Mouse (Mus musculus) kidney, embryonic 14.5 days (tissue): ENCODE measurements around the gene Map3k4. TPM values are rescaled to one million over a fixed set of nuclear protein-coding genes. Genes with fewer than 3 reads are reported as not detected.

Experiments used
- ATAC-seq: fragments of 200-750 bp; cut with Nextera tagmentation; 2 replicates; pipeline ENCODE4 v1.8.0; 2017; ENCODE audit warnings: moderate number of reproducible peaks, mild to moderate bottlenecking, moderate TSS enrichment, moderate library complexity; ENCODE audit not compliant: low FRiP score, low TSS enrichment
- H3K27ac ChIP-seq: fragments of 300-500 bp; sonication (generic); 2 replicates; pipeline ENCODE4 v1.5.1; 2014; ENCODE audit warnings: low read depth, mild to moderate bottlenecking, low read length, moderate library complexity, mixed read lengths
- H3K27me3 ChIP-seq: fragments of 300-500 bp; sonication (generic); 2 replicates; pipeline ENCODE4 v1.6.1; 2014; ENCODE audit warnings: mild to moderate bottlenecking, low read length; ENCODE audit not compliant: control insufficient read depth, insufficient read depth
- H3K36me3 ChIP-seq: fragments of 300-500 bp; sonication (generic); 2 replicates; pipeline ENCODE4 v1.6.1; 2014; ENCODE audit warnings: low read length, mixed read lengths; ENCODE audit not compliant: control insufficient read depth, insufficient read depth
- H3K4me1 ChIP-seq: fragments of 300-500 bp; sonication (generic); 2 replicates; pipeline ENCODE4 v1.6.1; 2014; ENCODE audit warnings: low read length, mixed read lengths; ENCODE audit not compliant: control insufficient read depth, insufficient read depth
- H3K4me2 ChIP-seq: fragments of 300-500 bp; sonication (generic); replicated peaks from 2 replicates; pipeline ENCODE4 v1.6.1; 2014; ENCODE audit warnings: low read depth, mild to moderate bottlenecking, low read length
- H3K4me3 ChIP-seq: fragments of 300-500 bp; sonication (generic); 2 replicates; pipeline ENCODE4 v1.5.1; 2014; ENCODE audit warnings: mild to moderate bottlenecking, low read length
- H3K9ac ChIP-seq: fragments of 300-500 bp; sonication (generic); 2 replicates; pipeline ENCODE4 v1.6.1; 2014; ENCODE audit warnings: low read depth, mild to moderate bottlenecking, low read length, moderate library complexity
- H3K9me3 ChIP-seq: fragments of 300-500 bp; sonication (generic); 2 replicates; pipeline ENCODE4 v1.6.1; 2016; ENCODE audit warnings: low read length; ENCODE audit not compliant: control insufficient read depth
- WGBS: fragments of 180-500 bp; shearing (Covaris S2); extraction: QIAGEN DNeasy Blood & Tissue Kit; methylation state at CpG from one replicate; pipeline ENCODE4 v1.1.7; 2014; 5-methylcytosine and 5-hydroxymethylcytosine counted together
- polyA plus RNA-seq: library from polyadenylated mRNA; unstranded; fragments of >200 nt; fragmentation: Nextera tagmentation; extraction: Ambion mirVana; gene quantifications from 2 replicates; pipeline ENCODE4 v1.2.1, GENCODE M21; 2014

Gene Map3k4
- polyA plus RNA-seq, 1 experiment from 2014 or later: 53.0 TPM

DNA sequence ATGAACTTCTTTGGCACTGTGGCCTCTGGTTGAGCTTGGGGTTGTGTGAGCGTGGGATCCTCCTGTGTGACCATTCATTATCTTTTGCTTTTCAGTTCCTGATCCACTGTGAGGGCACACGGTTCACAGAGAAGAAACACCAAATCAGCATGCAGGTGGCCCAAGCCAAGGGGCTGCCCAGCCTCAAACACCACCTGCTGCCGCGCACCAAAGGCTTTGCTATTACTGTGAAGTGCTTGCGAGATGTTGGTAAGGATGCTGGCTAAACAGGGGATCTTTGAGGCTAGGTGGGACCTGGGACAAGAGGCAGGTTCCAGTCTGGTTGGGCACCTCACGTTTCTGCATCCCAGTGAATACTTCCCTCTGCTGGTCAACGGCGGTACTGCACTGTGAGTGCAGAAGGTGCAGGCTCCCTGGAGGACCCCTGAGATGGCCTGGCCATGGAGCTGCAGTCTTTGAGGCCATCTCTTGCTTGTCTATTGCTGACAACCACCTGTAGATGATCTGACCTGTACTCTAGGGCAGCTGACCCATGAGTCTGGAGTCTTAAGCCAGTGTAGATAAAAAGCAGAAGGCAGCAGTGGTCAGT is 108.0 kb downstream of the Map3k4 start:
- H3K4me2 ChIP-seq: no peak overlapping the region
- peak; percentile 46; the same call in 1 of the 2 replicates for ATAC-seq
- peaks cover 36% of the 10 kb centered on the region for H3K36me3 ChIP-seq
- 29% methylated on average over 8 of the region's 8 CpGs for WGBS
- H3K9ac ChIP-seq: no peak overlapping the region
- no peak overlapping the region for H3K27ac ChIP-seq
- peaks cover 13% of the 10 kb centered on the region for H3K4me1 ChIP-seq
- H3K9me3 ChIP-seq: no peaks in the 10 kb centered on the region
- H3K4me3 ChIP-seq: no peak overlapping the region
- H3K27me3 ChIP-seq: no peaks in the 10 kb centered on the region

DNA sequence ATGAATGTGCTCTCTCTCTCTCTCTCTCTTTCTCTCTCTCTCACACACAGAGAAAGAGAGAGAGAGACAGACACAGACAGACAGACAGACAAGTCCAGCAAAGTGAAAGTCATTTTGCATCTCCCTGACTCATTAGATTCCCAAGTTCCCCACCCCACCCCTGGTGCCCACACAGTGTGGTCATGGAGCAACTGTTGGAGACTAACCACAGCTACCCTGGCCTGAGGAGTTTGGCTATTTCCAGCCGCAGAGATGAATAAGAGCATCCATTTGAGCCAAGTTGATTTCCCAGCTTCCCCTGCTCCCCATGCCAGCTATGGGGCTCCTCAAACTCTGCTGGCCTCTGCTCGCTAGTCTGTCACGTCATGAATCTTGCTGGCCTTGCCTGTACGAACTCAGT is 109.1 kb downstream of the Map3k4 start:
- Histone ChIP-seq H3K4me1 (peaks cover 19% of the 10 kb centered on the region), H3K9me3 (no peaks in the 10 kb centered on the region), H3K27me3 (no peaks in the 10 kb centered on the region), H3K9ac (no peak overlapping the region), H3K4me3 (no peak overlapping the region), H3K4me2 (no peak overlapping the region), H3K36me3 (peaks cover 26% of the 10 kb centered on the region), H3K27ac (no peak overlapping the region)
- WGBS: 78% methylated on average over 4 of the region's 4 CpGs
- no peak for ATAC-seq

DNA sequence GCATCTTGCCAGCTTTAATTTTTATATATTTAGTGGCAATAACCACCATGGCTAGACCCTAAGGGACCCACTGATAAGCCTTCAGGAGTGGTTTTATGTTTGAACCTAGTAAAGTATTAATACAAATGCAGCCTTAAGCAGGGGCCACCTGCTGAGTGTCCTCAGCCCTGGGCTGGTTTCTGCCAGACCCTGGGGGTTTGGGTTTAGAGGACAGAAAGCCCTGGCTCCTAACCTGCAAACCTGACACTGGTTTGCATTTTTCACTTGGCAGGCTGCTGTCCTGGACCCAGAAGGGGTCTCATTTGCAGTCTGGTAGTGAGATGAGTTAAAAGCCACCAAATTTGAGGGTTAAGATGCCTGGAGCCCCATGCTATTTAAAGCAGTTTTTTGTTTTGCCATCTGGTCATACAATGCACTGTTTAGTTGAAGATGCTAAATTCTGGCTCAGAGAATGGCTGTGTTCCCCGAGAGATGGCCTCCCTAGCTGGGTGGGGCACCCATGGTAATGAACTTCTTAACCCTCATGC is 111.5 kb downstream of the Map3k4 start:
- Histone ChIP-seq H3K9me3 (no peaks in the 10 kb centered on the region), H3K27ac (no peak overlapping the region), H3K27me3 (no peaks in the 10 kb centered on the region), H3K4me3 (no peak overlapping the region), H3K4me2 (no peak overlapping the region), H3K9ac (no peak overlapping the region), H3K4me1 (peaks cover 23% of the 10 kb centered on the region), H3K36me3 (peaks cover 15% of the 10 kb centered on the region)
- no peak for ATAC-seq
- 48% methylated on average over 1 of the region's 1 CpGs for WGBS

GRCm38 (mm10) chr17:12206248-12206647 is 112.3 kb downstream of the Map3k4 start:
- Histone ChIP-seq H3K27ac (no peak overlapping the region; the same call in 1 of the 2 replicates), H3K36me3 (peaks cover 6% of the 10 kb centered on the region), H3K9ac (no peak overlapping the region), H3K4me1 (peaks cover 23% of the 10 kb centered on the region), H3K4me3 (no peak overlapping the region), H3K9me3 (no peaks in the 10 kb centered on the region), H3K27me3 (no peaks in the 10 kb centered on the region), H3K4me2 (no peak overlapping the region)
- WGBS: 73% methylated on average over 3 of the region's 3 CpGs
- ATAC-seq: no peak

DNA sequence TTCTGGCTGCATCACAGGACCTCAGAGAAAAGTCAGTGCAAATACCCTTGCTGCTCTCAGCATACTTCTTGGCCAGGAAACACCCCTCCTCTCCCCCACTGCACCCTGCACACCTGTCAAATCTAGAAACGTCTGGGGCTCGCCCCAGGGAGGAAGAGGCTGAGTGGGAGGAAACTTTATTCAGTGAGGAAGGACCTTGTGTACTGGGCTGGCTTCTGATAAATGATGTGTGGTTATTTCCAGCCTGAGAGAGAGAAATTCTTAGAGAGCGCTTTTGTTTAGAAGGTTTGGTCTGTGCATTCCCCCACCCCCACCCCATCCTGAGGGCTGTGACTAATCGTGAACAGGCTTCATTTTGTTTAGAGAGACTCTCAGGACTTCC is 112.9 kb downstream of the Map3k4 start:
- peak; percentile 44 for ATAC-seq
- no peak overlapping the region for H3K9ac ChIP-seq
- peaks cover 23% of the 10 kb centered on the region for H3K4me1 ChIP-seq

DNA sequence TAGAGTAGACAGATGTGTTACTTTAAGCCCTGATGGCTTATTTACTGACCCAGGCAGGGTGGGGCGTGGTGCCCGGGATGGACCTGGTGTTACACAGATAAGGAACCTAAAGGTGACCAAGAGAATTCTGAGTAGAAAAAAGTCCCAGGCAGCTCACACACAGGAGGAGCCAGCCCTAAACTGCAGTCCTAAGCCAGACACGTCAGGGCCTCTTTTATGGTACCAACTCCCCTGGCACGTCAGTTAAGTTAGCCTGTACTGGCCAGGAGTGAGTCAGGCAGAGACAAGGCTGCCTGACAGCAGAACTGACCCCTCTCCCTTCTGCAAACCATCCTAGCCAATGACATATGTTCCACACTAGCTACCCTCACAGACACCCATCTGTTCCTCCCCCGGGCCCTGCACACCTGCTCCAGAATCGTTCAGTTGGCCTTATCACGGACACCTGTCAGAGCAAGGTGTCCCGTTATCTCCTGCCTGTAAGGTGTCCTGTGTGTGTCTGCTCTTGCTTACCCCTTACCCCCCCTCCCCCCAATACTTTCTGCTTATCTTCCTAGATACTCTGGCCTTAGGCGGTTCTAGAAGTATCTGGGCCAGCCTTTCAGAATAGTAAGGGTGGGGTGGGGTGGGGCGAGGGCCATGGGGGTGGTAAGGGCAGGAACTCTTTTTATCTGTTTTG is 113.4 kb downstream of the Map3k4 start:
- Histone ChIP-seq H3K9me3 (no peaks in the 10 kb centered on the region), H3K27me3 (no peaks in the 10 kb centered on the region), H3K4me3 (no peak overlapping the region), H3K27ac (peak overlapping the region; percentile 42; the same call in 1 of the 2 replicates), H3K4me1 (peaks cover 23% of the 10 kb centered on the region), H3K9ac (no peak overlapping the region), H3K4me2 (no peak overlapping the region), H3K36me3 (0 out of 2 replicates have a peak, but pooled peaks cover 1% of the 10 kb centered on the region)
- WGBS: 55% methylated on average over 10 of the region's 10 CpGs
- ATAC-seq: peak; percentile 24

More for the DNA sequence above, 112.9 kb downstream of the Map3k4 start:
- H3K27me3 ChIP-seq: no peaks in the 10 kb centered on the region
- H3K27ac ChIP-seq: peak overlapping the region; percentile 42; the same call in 1 of the 2 replicates
- 0 out of 2 replicates have a peak, but pooled peaks cover 3% of the 10 kb centered on the region for H3K36me3 ChIP-seq
- no peak overlapping the region for H3K4me3 ChIP-seq
- H3K9me3 ChIP-seq: no peaks in the 10 kb centered on the region
- H3K4me2 ChIP-seq: no peak overlapping the region
- WGBS: 31% methylated on average over 4 of the region's 4 CpGs

DNA sequence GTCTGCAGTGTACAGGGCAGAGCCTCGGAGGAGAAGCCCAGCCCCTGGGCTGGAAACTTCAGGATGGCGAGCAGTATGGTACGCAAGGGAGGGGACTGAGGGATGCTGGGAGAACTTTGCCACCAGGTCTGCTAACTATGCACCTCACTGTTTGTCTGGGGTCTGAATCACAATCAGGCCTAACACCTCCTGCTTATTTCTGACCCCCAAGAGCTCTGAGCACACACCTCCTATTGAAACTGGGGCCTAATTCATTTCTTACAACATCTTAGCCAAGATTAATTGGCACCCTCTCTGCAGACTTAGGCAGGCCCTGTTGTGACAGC is 113.9 kb downstream of the Map3k4 start:
- no peak overlapping the region for H3K9ac ChIP-seq
- H3K36me3 ChIP-seq: no peaks in the 10 kb centered on the region
- H3K4me2 ChIP-seq: no peak overlapping the region
- WGBS: 95% methylated on average over 3 of the region's 3 CpGs
- H3K9me3 ChIP-seq: no peaks in the 10 kb centered on the region
- no peaks in the 10 kb centered on the region for H3K27me3 ChIP-seq
- peaks cover 23% of the 10 kb centered on the region for H3K4me1 ChIP-seq
- no peak for ATAC-seq
- peak overlapping the region; percentile 24; the same call in 1 of the 2 replicates for H3K27ac ChIP-seq
- no peak overlapping the region for H3K4me3 ChIP-seq

GRCm38 (mm10) chr17:12204246-12204645 is 114.3 kb downstream of the Map3k4 start:
- H3K4me1 ChIP-seq: peaks cover 23% of the 10 kb centered on the region
- H3K4me3 ChIP-seq: no peak overlapping the region
- ATAC-seq: no peak
- no peaks in the 10 kb centered on the region for H3K9me3 ChIP-seq
- no peaks in the 10 kb centered on the region for H3K36me3 ChIP-seq
- H3K9ac ChIP-seq: no peak overlapping the region
- no peaks in the 10 kb centered on the region for H3K27me3 ChIP-seq
- no peak overlapping the region for H3K4me2 ChIP-seq
- WGBS: 82% methylated on average over 3 of the region's 3 CpGs
- peak overlapping the region; percentile 24; the same call in 1 of the 2 replicates for H3K27ac ChIP-seq

GRCm38 (mm10) chr17:12203414-12203897 is 115.1 kb downstream of the Map3k4 start:
- no peaks in the 10 kb centered on the region for H3K27me3 ChIP-seq
- no peaks in the 10 kb centered on the region for H3K36me3 ChIP-seq
- WGBS: 80% methylated on average over 15 of the region's 15 CpGs
- H3K4me3 ChIP-seq: no peak overlapping the region
- no peak overlapping the region for H3K27ac ChIP-seq
- no peak for ATAC-seq
- H3K4me1 ChIP-seq: peaks cover 23% of the 10 kb centered on the region
- no peaks in the 10 kb centered on the region for H3K9me3 ChIP-seq
- H3K9ac ChIP-seq: no peak overlapping the region
- no peak overlapping the region for H3K4me2 ChIP-seq
